Mouse (Mus musculus): ENCODE results near the gene Gls.

The Gls gene

DNA sequence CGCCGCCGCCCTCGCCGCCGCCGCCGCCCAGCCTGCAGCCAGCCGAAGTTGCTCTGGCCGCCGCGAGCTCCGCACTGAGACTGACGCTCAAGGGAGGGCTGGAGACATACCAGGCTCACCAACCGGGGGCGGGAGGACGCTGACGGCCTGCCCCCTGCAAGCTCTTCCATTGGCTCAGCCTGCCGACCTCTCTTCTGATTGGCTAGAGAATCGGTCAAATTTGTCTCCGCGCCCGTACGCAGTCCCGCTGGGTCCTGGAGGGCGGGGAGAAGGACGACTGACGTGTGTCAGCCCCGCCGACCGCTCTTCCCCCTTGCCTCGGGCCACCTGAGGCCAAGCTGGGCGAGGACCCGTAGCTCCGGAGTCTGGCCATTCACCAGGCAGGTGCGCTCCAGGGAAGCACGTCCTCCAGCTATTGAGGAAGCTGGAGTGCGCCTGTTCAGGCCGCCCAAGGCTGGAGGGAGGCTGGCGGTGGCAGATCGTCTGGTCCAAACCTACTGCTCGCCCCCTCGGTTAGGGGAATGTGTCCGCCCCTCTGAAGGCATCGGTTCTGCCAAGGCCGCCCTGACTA, at the start of gene Gls:
Gene Gls, minus strand, starts transcription at position 90 of the 571 bp plus-strand sequence.
- DNase-seq (ENCODE audit: low read depth, low spot score): peak; percentile 93

DNA sequence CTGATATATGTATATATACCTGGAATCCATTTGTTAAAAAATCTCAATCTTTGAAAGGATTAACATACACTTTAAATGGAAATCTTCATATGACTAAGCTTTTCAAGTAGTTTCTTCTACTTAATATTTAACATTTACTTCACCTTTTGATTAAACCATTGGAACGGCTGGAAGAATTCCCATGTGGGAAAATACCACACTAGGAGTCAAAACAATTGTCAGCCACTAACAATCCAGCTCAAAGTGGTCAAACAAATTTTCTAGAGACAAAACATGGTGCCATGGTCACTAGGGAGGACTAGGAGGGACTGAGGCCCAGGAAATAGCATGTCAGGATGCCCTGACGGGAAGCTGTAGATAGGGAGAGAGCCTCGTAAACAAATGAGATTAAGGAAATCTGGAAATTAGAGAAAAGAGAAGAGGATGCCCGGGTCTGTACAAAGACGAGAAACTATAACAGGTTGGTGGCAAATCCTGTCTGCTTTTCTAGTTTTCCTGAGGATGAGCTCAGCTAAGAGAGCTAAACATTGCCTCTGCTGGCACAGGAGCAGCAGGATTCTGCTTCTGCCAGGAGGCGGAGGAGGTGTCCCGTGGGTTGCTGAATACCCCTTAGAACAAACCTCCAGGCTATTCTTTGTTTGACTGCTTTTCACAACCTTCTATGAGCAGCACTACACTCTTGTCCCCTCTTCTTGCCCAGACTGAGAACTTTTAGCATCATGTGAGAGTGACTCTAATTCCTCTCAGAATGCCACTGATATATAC, 47.0 kb upstream of the Gls start:
- DNase-seq (ENCODE audit: low read depth, low spot score): no peak

DNA sequence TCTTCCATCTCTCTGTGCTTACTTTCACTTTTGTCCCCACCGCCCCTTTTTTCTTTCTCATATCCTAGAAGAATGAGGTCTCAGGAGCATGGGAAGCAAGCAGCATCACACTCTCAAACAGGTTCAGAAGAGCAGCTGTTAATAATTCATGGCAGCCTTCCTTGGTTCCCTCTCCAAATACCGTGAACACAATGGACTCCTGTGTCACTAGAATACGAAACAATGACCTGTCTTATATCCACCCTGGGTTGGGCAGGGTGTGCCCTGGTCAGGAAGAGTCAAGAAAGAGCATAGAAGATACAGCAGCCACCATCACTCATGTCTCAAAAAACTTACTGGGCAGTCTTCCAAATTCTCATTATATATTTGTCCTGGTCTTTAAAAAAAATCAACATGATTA, 46.3 kb upstream of the Gls start:
- DNase-seq (ENCODE audit: low read depth, low spot score): no peak

DNA sequence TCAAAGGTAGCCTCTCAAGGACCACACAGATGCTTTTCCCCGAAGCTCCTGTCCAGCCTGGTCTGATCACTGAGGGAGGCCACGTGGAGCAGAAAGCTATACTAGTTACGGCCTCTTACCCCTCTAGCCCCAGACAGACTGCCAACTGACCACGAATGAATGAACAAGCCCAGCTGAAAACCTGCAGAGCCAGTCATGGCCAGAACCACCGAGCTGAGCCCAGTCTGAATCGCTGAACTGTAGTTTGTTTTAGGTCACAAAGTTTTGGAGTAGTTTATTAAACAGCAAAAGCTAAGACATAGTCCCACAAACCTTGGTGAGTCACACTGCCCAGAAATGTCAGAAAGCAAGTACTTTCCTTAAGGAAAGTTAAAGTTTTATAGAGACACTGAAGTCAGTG, 45.0 kb upstream of the Gls start:
- no peak for DNase-seq (ENCODE audit: low read depth, low spot score)

DNA sequence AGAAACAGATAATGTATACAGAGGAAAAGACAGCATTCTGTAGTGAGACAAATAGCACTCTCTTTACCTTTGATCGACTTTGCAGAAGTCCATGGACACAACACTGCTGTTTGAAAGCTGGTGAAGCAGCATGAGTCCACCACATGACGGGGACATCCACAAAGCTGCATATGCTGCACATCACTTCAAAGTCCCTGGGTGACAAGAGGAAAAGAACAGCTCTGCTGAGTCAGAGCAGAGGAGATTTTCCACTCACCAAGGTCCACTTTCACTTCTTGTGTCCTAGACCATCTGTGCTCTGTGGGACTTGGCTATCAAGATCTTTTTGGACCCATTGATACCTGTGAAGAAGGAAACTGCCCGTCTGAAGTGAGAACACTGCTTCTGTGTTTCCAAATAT, 41.2 kb upstream of the Gls start:
- no peak for DNase-seq (ENCODE audit: low read depth, low spot score)

DNA sequence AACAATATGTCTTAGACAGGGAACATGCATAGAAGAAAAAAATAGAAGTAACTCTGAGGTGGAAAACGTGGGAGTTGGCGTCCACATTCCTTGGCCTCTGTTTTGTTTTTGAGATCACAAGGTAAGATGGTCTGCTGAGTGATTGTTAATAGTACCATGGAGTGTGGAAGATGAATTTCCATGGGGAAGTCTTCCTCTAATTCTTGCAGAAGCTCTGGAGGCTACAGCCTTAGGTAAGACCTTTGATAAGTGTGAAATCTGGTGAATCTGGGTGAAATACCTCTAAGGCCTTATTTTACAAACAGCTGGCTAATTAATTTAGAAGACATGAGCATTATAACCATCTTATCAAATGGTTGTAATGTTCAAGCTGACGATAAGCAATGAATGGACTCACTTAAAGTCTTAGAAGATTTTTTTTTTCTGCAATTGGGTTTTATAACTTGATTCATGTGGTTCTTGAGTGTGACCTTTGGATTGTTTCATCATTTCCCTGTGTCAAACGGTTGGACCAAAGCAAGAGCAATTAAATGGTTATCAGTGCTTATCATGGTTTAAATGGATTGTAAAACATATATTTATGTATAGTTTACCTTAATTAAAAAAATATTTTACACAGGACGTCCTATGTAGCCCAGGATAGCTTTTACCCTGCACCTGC, 39.1 kb upstream of the Gls start:
- DNase-seq (ENCODE audit: low read depth, low spot score): no peak

DNA sequence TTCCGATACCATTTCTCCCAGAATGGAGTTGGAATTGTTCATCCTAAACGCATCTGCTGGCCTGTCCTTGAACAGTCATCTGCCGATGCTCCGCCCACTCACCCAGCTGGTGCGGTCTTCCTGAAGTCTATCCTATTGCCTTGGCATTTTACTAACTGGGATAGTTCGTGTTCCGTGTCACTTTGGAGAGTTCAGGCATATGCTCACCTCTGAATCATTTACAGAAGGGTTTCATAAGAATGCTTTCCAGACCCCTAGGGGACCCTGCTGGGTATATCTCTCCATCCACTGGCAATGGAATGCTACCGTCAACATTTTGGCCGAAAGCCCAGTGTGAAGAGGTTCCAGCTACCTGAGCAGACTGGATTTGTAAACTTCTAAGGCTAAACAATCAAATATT, 37.3 kb upstream of the Gls start:
- no peak for DNase-seq (ENCODE audit: low read depth, low spot score)

DNA sequence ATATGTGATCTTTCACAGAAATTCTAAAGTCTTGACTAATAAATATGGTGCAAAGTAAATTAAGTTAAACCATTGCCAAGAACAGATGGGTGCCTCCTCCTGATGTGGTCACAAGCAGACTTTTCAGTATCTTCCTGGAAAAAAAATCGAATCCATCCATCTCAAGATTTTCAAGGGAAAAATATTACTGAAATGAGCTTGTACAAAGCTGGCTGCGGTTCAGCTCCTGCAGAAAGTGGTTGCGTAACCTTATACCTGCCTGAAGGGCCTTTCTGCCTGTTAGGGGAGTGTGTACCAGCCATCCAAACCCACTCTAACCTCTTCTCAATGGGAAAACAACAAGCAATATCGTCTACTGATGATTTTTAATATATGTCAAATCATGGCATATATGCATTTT, 36.6 kb upstream of the Gls start:
- DNase-seq (ENCODE audit: low read depth, low spot score): no peak

DNA sequence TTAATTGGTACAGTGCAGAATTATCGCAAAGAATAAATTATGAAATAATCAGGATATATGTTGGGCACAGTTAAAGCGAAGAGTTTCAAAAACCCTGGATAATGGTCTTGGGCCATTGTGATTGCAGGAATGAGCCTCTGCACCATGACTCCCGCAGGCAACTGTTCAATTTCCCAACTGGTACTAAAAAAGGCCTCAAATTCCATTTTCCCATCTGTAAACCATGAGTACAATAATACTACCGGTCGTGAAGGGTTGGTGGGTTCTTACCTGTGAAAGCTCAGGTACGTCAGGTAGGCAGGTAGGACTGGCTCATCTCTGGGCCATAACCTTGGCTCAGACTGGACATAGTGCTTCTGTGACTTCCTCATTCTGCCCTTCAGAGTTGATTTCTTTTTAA, 35.0 kb upstream of the Gls start:
- DNase-seq (ENCODE audit: low read depth, low spot score): no peak

DNA sequence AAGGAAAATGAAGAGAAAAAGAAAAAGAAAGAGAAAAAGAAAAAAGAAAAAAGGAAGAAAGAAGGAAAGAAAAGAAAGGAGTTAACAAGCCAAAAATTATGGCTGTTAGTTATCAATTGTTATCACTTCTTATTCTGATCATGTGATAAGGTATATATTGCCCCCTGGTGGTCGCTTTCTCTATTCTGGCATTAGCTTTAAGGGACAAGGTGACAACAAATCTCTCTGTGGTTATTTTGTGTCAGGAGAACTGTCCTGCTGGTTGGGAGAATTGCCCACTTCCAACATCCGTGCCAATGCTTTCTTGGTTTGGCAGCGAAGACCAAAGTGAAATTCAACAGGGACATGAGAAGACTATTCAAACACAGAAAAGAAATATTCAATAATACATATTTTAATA, 34.6 kb upstream of the Gls start:
- DNase-seq (ENCODE audit: low read depth, low spot score): peak; percentile 11

DNA sequence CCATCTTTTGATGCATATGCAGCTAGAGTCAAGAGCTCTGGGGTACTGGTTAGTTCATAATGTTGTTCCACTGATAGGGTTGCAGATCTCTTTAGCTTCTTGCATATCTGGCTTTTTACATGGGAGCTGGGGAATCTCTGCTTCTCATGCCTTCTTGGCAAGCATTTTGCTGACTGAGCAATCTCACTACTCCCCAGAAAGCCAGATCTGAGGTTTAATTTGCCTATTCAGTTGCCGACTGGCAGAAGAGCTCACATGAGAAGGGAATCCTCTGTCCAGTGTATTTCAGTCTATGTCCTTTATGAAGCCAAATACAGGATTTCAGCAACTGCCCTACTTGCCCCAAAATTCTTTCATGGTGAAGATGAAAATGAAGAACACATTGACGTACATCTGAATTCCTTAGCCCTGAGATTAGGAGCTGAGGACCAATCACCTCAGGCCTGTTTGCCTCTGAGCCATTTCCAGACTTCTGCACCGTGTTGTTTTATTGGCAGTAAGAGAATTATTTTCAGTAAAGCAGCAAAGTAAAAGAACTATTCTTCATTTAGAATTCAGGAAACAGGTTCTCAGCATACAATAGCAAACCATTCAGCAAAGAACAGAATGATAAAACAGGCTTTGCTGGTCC, 33.0 kb upstream of the Gls start:
- no peak for DNase-seq (ENCODE audit: low read depth, low spot score)

DNA sequence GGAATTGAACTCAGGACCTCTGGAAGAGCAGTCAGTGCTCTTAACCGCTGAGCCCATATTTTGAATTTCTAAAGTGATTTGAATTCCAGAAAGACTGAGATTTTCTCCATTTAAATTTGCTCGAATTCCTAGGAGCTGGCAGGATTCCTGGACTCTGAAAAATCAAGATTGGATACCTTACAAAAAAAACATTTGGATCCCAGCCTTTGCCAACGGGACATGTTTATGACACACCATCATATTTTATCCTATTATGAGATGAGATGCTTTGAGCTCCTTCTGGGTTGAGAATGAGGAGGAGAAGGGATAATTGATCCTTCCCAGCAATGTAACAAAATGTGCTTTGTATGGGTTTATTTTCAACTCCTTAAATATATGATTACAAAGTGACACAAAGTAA, 31.3 kb upstream of the Gls start:
- DNase-seq (ENCODE audit: low read depth, low spot score): no peak

DNA sequence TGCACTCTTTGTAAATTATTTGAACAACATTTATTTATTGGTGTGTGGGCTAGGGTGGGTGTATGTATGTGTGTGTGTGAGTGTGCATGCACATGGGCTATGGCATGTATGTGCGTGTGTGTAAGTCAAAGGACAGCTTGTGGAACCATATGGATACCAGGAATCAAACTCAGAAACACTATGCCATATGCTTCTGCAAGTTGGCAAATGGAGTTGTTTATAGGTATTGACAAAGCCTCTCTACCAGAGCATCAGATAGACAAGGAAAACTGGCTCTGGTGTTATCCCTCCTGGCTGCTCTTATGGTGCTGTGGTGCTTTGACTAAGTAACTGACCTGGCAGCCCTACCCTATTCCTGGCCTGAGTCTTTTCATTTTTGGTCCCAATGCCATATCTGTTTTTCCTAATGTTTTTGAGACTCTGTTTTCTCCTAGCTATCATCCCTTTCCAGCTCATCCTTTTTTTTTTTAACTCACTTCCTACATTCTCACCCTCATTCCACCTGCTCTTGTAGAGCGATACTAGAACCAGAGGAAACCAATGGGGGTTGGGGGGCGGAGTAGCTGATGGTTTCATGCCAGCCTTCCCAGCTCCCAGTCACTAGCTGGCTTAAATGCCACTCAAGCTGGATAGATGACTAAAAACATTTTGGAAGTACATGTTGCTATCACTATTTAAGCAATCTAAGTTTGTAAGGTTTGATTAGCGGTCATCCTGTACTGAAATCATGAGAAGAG, 27.5 kb upstream of the Gls start:
- no peak for DNase-seq (ENCODE audit: low read depth, low spot score)

DNA sequence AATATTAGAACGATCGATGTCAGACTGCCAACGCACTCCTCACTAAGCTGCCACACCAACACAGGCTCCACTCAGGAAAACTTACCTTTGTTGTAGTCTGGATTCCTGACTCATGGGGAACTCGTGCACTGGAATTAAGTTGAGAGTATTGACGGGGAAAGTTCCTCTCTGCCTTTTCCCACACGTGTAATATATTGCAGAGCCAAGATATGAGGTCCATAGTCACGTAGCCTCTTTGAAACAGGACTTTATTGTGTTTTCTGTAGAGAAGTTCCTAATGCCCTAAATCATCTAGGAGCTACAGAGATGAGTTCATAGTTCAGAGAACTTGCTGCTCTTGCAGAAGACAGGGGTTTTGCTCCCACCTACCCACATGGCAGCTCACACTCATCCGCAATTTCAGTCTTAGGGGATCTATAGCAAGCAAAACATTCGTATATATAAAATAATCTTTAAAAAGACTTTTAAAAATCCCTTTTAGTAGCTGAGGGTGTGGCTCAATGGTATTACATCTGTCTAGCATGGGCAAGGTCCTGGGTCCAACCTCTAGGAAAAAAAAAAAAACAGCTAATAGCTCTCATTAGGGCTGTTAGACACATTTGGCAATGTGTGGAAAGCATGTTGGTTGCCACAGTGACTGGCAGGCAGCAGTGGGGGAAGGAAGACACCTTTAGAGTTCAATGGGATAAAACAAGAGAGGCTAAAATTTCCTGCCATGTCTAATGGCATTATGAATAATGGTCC, 25.1 kb upstream of the Gls start:
- DNase-seq (ENCODE audit: low read depth, low spot score): no peak

DNA sequence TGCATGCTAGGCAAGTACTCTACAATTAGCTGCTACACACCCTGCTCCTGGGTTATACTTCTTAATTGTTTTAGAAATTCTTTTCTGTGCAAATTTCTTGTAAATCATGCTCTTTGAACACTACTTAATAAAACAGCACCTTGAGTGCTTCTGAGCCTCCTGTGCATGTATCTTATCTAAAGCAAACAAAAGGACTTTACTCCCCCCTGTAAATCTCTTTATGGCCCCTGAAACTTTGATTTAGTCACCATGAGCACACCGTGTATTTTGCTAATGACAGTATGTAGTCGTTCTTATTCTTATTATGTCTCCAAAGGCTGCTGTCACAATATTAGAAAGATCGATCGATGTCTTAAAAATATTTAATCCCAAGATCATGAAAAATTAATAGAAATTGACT, 23.9 kb upstream of the Gls start:
- no peak for DNase-seq (ENCODE audit: low read depth, low spot score)

DNA sequence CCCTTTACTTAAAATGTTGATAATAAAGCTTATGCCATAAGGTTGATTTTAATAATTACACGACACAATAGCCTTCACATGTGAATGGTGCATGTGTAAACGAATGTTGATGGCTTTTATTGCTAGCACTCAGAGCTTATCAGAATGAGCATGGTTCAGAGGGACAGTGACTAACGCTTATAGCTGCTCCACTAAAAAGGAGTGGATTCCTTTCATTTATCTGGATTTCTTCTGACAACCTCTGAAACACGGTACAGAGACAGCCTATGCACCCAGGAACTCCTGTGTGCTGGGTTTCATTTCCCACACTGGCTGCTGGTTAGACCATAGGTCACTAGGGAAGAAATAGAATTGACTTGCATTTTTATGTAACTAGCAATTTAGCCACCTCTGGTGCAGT, 23.2 kb upstream of the Gls start:
- no peak for DNase-seq (ENCODE audit: low read depth, low spot score)

DNA sequence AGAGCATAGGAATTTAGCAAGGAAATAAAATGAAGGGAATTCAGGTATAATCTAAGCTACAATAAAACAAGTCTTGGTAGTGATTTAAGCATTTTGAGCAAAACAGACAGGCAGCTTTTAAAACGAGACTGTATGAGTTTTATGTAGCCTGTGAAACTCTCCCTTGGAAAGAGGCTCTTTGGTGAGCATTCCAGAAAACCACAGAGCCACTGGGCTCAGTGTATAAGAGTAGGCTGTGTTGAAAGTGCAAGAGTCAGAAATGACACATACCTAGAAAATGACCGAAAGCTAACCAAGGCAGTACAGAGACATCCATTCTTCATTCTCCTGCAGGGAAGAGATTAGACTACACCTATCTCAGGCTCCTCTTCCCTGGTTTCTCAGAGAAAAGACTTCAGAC, 21.4 kb upstream of the Gls start:
- no peak for DNase-seq (ENCODE audit: low read depth, low spot score)

DNA sequence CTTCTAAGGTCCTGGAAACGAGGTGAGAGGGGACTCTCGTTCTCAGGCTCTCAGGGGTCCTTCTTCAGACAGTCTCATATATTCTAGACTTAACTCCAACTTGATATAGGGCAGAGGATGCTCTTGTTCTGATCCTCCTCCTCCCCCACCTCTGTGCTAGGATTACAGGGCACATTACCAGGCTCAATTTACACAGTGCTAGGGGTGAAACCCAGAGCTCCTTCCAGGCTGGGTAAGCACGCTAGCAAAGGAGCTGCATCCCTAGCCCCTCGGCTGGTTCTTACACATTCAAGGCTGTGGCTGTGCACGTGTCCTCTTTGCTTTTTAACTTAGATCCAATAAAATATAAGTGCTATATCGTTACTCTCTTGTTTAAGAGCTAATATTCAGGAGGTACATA, 20.4 kb upstream of the Gls start:
- DNase-seq (ENCODE audit: low read depth, low spot score): no peak

DNA sequence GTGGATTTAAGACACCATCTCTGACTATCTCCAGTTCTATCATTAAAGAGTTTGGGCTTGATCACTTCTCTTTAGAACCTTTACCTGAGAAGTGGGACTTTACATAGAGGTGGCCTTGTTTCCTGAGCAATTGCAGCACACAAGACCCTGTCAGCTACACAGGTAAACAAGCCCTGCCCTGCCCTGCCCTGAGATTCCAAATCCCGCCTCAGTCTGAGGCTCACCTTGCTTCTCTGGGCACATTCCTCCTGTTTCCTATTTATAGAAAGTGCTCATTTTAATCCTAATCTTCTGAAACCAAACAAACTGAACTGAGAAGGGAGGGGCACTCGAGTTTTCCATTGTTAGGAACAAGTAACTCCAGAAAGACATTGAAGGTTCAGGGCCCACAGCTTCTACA, 19.4 kb upstream of the Gls start:
- DNase-seq (ENCODE audit: low read depth, low spot score): no peak

DNA sequence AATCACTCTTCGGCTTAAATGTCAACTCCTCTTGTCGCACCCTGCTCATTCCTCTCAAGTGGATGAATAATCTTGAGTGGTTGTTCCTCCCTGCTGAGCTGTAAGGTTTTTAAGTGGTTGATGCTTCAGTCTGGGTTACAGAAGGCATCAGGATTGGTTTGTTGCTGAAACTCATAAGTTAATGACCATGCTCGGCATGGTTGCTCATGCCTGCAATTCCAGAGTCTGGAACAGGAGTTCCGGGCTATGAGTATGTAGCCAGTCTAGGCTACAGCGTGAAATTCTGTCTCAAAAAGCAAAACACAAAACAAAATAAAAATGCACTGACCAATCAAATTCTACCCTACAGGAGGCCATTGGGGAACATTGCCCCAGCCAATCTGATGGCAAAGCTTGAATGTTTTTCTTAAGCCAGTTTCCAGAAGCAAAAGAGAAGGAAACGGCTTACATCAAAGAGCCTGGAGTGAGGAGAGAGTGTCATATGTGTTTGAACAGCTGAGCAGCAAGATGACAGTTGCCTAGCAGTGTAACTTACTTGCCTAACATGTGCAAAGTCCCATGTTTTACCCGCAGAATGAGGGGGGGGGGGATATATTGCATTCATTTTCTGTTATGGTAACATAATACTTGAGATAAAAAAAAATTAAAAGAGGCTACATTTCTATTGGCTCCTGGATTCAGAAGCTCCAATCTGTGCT, 18.2 kb upstream of the Gls start:
- DNase-seq (ENCODE audit: low read depth, low spot score): no peak

Measured in WW6 (cell line).